Mouse (Mus musculus): ENCODE measurements around the gene Slc16a11. TPM values are rescaled to one million over a fixed set of nuclear protein-coding genes. Genes with fewer than 3 reads are reported as not detected.

Gene Slc16a11
- total and polyA plus RNA-seq, 2 experiments from 2014 or later, result 15.2 to 28.2 TPM

- Histone ChIP-seq H3K4me3 (ENCODE audit: low read depth, low read length) (peak within 1 kb of the TSS; percentile 29), H3K9ac (replicated peaks; ENCODE audit: low read length, poor library complexity, severe bottlenecking) (no peak within 1 kb of the TSS), H3K4me2 (ENCODE audit: low read depth, low read length, poor library complexity, severe bottlenecking) (peak within 1 kb of the TSS; percentile 45), H3K9me3 (ENCODE audit: low read length) (no peaks in the 10 kb centered on the region), H3K4me1 (ENCODE audit: insufficient read depth, low read length) (no peaks in the 10 kb centered on the region; the same call in 1 of the 2 replicates), H3K27ac (ENCODE audit: low read depth, low read length) (0 out of 2 replicates have a peak within 1 kb of the TSS, but pooled peaks have one; percentile 2), H3K27me3 (ENCODE audit: insufficient read depth, low read length) (peaks cover 24% of the 10 kb centered on the region), H3K36me3 (ENCODE audit: insufficient read depth, low read length) (0 out of 2 replicates have a peak, but pooled peaks cover under 1% of the 10 kb centered on the region)
- TF ChIP-seq CTCF (IDR thresholded peaks at IDR 0.05), result no peak
- 2% methylated on average over 39 of the region's 39 CpGs for WGBS
- ATAC-seq (ENCODE audit: low FRiP score) (no peak), DNase-seq (ENCODE audit: low spot score) (no peak)
Observed at GRCm38 (mm10) chr11:70229260-70230010, 16.9 kb downstream of the Slc16a11 start, which contains the start of gene Bcl6b. Gene Bcl6b (minus strand): TSS chr11:70229798.

- peak overlapping the region; percentile 36 for H3K4me2 ChIP-seq (ENCODE audit: low read depth, low read length, poor library complexity, severe bottlenecking)
- 0 out of 2 replicates have a peak overlapping the region, but pooled peaks have one; percentile 2 for H3K27ac ChIP-seq (ENCODE audit: low read depth, low read length)
- DNase-seq (ENCODE audit: low spot score), result peak; percentile 86
- H3K9ac ChIP-seq (replicated peaks; ENCODE audit: low read length, poor library complexity, severe bottlenecking), result no peak overlapping the region
- peaks cover 24% of the 10 kb centered on the region for H3K27me3 ChIP-seq (ENCODE audit: insufficient read depth, low read length)
- no peaks in the 10 kb centered on the region; the same call in 1 of the 2 replicates for H3K4me1 ChIP-seq (ENCODE audit: insufficient read depth, low read length)
- peaks cover 9% of the 10 kb centered on the region; the same call in 1 of the 2 replicates for H3K36me3 ChIP-seq (ENCODE audit: insufficient read depth, low read length)
- no peaks in the 10 kb centered on the region for H3K9me3 ChIP-seq (ENCODE audit: low read length)
- 1% methylated on average over 32 of the region's 32 CpGs for WGBS
- ATAC-seq (ENCODE audit: low FRiP score), result no peak
- peak; percentile 94 for TF ChIP-seq CTCF (IDR thresholded peaks at IDR 0.05)
- H3K4me3 ChIP-seq (ENCODE audit: low read depth, low read length), result 0 out of 2 replicates have a peak overlapping the region, but pooled peaks have one; percentile 2
Observed at GRCm38 (mm10) chr11:70230239-70230727, 17.7 kb downstream of the Slc16a11 start.

- Histone ChIP-seq H3K36me3 (ENCODE audit: insufficient read depth, low read length) (peaks cover 15% of the 10 kb centered on the region; the same call in 1 of the 2 replicates), H3K9ac (replicated peaks; ENCODE audit: low read length, poor library complexity, severe bottlenecking) (peak overlapping the region; percentile 51), H3K27ac (ENCODE audit: low read depth, low read length) (no peak overlapping the region), H3K9me3 (ENCODE audit: low read length) (no peaks in the 10 kb centered on the region), H3K4me2 (ENCODE audit: low read depth, low read length, poor library complexity, severe bottlenecking) (peak overlapping the region; percentile 52), H3K27me3 (ENCODE audit: insufficient read depth, low read length) (peaks cover 21% of the 10 kb centered on the region), H3K4me3 (ENCODE audit: low read depth, low read length) (peak overlapping the region; percentile 32), H3K4me1 (ENCODE audit: insufficient read depth, low read length) (peaks cover 7% of the 10 kb centered on the region; the same call in 1 of the 2 replicates)
- peak; percentile 61 for DNase-seq (ENCODE audit: low spot score)
- ATAC-seq (ENCODE audit: low FRiP score), result no peak
- WGBS, result 7% methylated on average over 7 of the region's 10 CpGs
- TF ChIP-seq CTCF (IDR thresholded peaks at IDR 0.05), result no peak
Observed at GRCm38 (mm10) chr11:70232546-70232945, 20.0 kb downstream of the Slc16a11 start.

- Histone ChIP-seq H3K4me2 (ENCODE audit: low read depth, low read length, poor library complexity, severe bottlenecking) (peak overlapping the region; percentile 52), H3K27ac (ENCODE audit: low read depth, low read length) (no peak overlapping the region), H3K9me3 (ENCODE audit: low read length) (no peaks in the 10 kb centered on the region), H3K4me3 (ENCODE audit: low read depth, low read length) (peak overlapping the region; percentile 32), H3K36me3 (ENCODE audit: insufficient read depth, low read length) (peaks cover 15% of the 10 kb centered on the region; the same call in 1 of the 2 replicates), H3K27me3 (ENCODE audit: insufficient read depth, low read length) (peaks cover 17% of the 10 kb centered on the region), H3K9ac (replicated peaks; ENCODE audit: low read length, poor library complexity, severe bottlenecking) (peak overlapping the region; percentile 51), H3K4me1 (ENCODE audit: insufficient read depth, low read length) (peaks cover 7% of the 10 kb centered on the region; the same call in 1 of the 2 replicates)
- WGBS, result 38% methylated on average over 8 of the region's 8 CpGs
- no peak for TF ChIP-seq CTCF (IDR thresholded peaks at IDR 0.05)
- DNase-seq (ENCODE audit: low spot score) (no peak), ATAC-seq (ENCODE audit: low FRiP score) (no peak)
Observed at GRCm38 (mm10) chr11:70233016-70233415, 20.5 kb downstream of the Slc16a11 start.

GRCm38 (mm10) chr11:70234037-70234436 lies 21.5 kb downstream of the Slc16a11 start:
- no peak for DNase-seq (ENCODE audit: low spot score)
- H3K9me3 ChIP-seq (ENCODE audit: low read length), result no peaks in the 10 kb centered on the region
- TF ChIP-seq CTCF (IDR thresholded peaks at IDR 0.05), result no peak
- peaks cover 12% of the 10 kb centered on the region for H3K27me3 ChIP-seq (ENCODE audit: insufficient read depth, low read length)
- no peak overlapping the region for H3K27ac ChIP-seq (ENCODE audit: low read depth, low read length)
- no peak overlapping the region for H3K9ac ChIP-seq (replicated peaks; ENCODE audit: low read length, poor library complexity, severe bottlenecking)
- H3K4me3 ChIP-seq (ENCODE audit: low read depth, low read length), result no peak overlapping the region
- WGBS, result 60% methylated on average over 5 of the region's 5 CpGs
- H3K4me1 ChIP-seq (ENCODE audit: insufficient read depth, low read length), result peaks cover 9% of the 10 kb centered on the region; the same call in 1 of the 2 replicates
- peaks cover 15% of the 10 kb centered on the region; the same call in 1 of the 2 replicates for H3K36me3 ChIP-seq (ENCODE audit: insufficient read depth, low read length)
- ATAC-seq (ENCODE audit: low FRiP score), result no peak
- no peak overlapping the region for H3K4me2 ChIP-seq (ENCODE audit: low read depth, low read length, poor library complexity, severe bottlenecking)

- DNase-seq (ENCODE audit: low spot score), result no peak
- H3K4me2 ChIP-seq (ENCODE audit: low read depth, low read length, poor library complexity, severe bottlenecking), result no peak overlapping the region
Observed at GRCm38 (mm10) chr11:70234497-70234896, 21.9 kb downstream of the Slc16a11 start.

More at GRCm38 (mm10) chr11:70234497-70234896, 21.9 kb downstream of the Slc16a11 start:
- Histone ChIP-seq H3K9me3 (ENCODE audit: low read length) (no peaks in the 10 kb centered on the region), H3K36me3 (ENCODE audit: insufficient read depth, low read length) (peaks cover 15% of the 10 kb centered on the region; the same call in 1 of the 2 replicates), H3K27ac (ENCODE audit: low read depth, low read length) (no peak overlapping the region), H3K9ac (replicated peaks; ENCODE audit: low read length, poor library complexity, severe bottlenecking) (no peak overlapping the region), H3K4me3 (ENCODE audit: low read depth, low read length) (no peak overlapping the region), H3K27me3 (ENCODE audit: insufficient read depth, low read length) (peaks cover 8% of the 10 kb centered on the region), H3K4me1 (ENCODE audit: insufficient read depth, low read length) (peaks cover 9% of the 10 kb centered on the region; the same call in 1 of the 2 replicates)
- TF ChIP-seq CTCF (IDR thresholded peaks at IDR 0.05), result no peak
- 89% methylated on average over 8 of the region's 8 CpGs for WGBS
- no peak for ATAC-seq (ENCODE audit: low FRiP score)

Data from midbrain, postnatal 0 days (tissue).